Mouse (Mus musculus) heart, embryonic 10.5 days (tissue): Measurements from ENCODE around the gene Camkk2. TPM values are rescaled to one million over a fixed set of nuclear protein-coding genes. Genes with fewer than 3 reads are reported as not detected.

ENCODE experiments used
- DNase-seq: peaks from one replicate; pipeline ENCODE4 v3.0.0-alpha.2; 2017; ENCODE audit warnings: low spot score
- H3K27ac ChIP-seq: fragments of 300-500 bp; sonication (generic); 2 replicates; pipeline ENCODE4 v1.5.1; 2016; ENCODE audit warnings: mild to moderate bottlenecking
- H3K27me3 ChIP-seq: fragments of 300-500 bp; sonication (generic); 2 replicates; pipeline ENCODE4 v1.6.1; 2016; ENCODE audit warnings: mild to moderate bottlenecking; ENCODE audit not compliant: poor library complexity, insufficient read depth, severe bottlenecking
- H3K36me3 ChIP-seq: fragments of 300-500 bp; sonication (generic); 2 replicates; pipeline ENCODE4 v1.6.1; 2016; ENCODE audit warnings: mild to moderate bottlenecking, moderate library complexity
- H3K4me1 ChIP-seq: fragments of 300-500 bp; sonication (generic); 2 replicates; pipeline ENCODE4 v1.6.1; 2016; ENCODE audit warnings: mild to moderate bottlenecking
- H3K4me3 ChIP-seq: fragments of 300-500 bp; sonication (generic); 2 replicates; pipeline ENCODE4 v1.5.1; 2016; ENCODE audit warnings: mild to moderate bottlenecking, moderate library complexity
- H3K9me3 ChIP-seq: fragments of 300-500 bp; sonication (generic); 2 replicates; pipeline ENCODE4 v1.6.1; 2016; ENCODE audit warnings: mild to moderate bottlenecking, moderate library complexity
- WGBS: fragments of 180-500 bp; shearing (Covaris S2); methylation state at CpG from one replicate; pipeline ENCODE4 v1.1.7; 2016; 5-methylcytosine and 5-hydroxymethylcytosine counted together
- polyA plus RNA-seq: library from polyadenylated mRNA; unstranded; fragments of >200 nt; fragmentation: Nextera tagmentation; extraction: Ambion mirVana; gene quantifications from 2 replicates; pipeline ENCODE4 v1.2.1, GENCODE M21; 2016

The Camkk2 gene
- polyA plus RNA-seq, 1 experiment from 2014 or later = 21.3 TPM

- H3K4me1 ChIP-seq = peaks cover 30% of the 10 kb centered on the region
- H3K36me3 ChIP-seq = peaks cover 13% of the 10 kb centered on the region
- H3K27me3 ChIP-seq = no peaks in the 10 kb centered on the region
- no peak overlapping the region for H3K4me3 ChIP-seq
- WGBS = 36% methylated on average over 2 of the region's 2 CpGs
- no peaks in the 10 kb centered on the region for H3K9me3 ChIP-seq
- DNase-seq = no peak
- H3K27ac ChIP-seq = no peak overlapping the region
These were observed 1.9 kb downstream of the Camkk2 start for GRCm38 (mm10) chr5:122777322-122777721.

GRCm38 (mm10) chr5:122775646-122776286 lies 3.4 kb downstream of the Camkk2 start:
- 68% methylated on average over 14 of the region's 14 CpGs for WGBS

GRCm38 (mm10) chr5:122774743-122775611 lies 4.2 kb downstream of the Camkk2 start:
- DNase-seq = peak; percentile 90
- H3K27ac ChIP-seq = peak overlapping the region; percentile 56
- H3K27me3 ChIP-seq = no peaks in the 10 kb centered on the region
- 52% methylated on average over 28 of the region's 28 CpGs for WGBS
- peak overlapping the region; percentile 16; the same call in 1 of the 2 replicates for H3K4me3 ChIP-seq
- no peaks in the 10 kb centered on the region for H3K9me3 ChIP-seq
- peaks cover 15% of the 10 kb centered on the region for H3K36me3 ChIP-seq
- H3K4me1 ChIP-seq = peaks cover 38% of the 10 kb centered on the region

More at GRCm38 (mm10) chr5:122775646-122776286, 3.4 kb downstream of the Camkk2 start:
- Histone ChIP-seq H3K27me3 (no peaks in the 10 kb centered on the region), H3K36me3 (peaks cover 15% of the 10 kb centered on the region), H3K9me3 (no peaks in the 10 kb centered on the region), H3K27ac (peak overlapping the region; percentile 56), H3K4me1 (peaks cover 33% of the 10 kb centered on the region), H3K4me3 (no peak overlapping the region)
- no peak for DNase-seq

GRCm38 (mm10) chr5:122773756-122774155 lies 5.5 kb downstream of the Camkk2 start:
- peaks cover 31% of the 10 kb centered on the region for H3K4me1 ChIP-seq
- DNase-seq = no peak
- H3K27ac ChIP-seq = no peak overlapping the region
- H3K9me3 ChIP-seq = no peaks in the 10 kb centered on the region
- H3K4me3 ChIP-seq = no peak overlapping the region
- no peaks in the 10 kb centered on the region for H3K27me3 ChIP-seq
- peaks cover 15% of the 10 kb centered on the region for H3K36me3 ChIP-seq
- WGBS = 85% methylated on average over 11 of the region's 11 CpGs

DNA sequence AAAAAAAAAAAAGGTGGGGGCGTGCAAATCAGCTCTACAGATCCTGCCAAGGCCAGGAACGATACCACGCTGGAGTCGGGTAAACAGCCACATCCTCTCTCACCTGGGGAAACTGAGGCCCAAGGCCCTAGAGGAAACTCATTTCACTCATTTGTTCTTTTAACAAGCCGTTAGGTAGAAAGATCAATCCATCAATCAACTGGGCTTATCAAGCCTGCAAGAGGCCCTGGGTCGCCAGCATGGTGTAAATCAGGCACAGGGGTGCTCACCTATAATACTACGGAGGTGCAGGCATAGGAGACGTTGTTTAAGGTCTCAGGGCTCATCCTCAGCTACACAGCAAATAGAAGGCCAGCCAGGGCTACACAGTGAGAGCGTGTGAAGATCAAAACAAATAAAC lies 7.8 kb downstream of the Camkk2 start:
- no peak for DNase-seq
- Histone ChIP-seq H3K27ac (no peak overlapping the region), H3K9me3 (no peaks in the 10 kb centered on the region), H3K4me3 (no peak overlapping the region), H3K36me3 (peaks cover 15% of the 10 kb centered on the region), H3K4me1 (peaks cover 24% of the 10 kb centered on the region), H3K27me3 (no peaks in the 10 kb centered on the region)
- 75% methylated on average over 9 of the region's 9 CpGs for WGBS

- no peak overlapping the region for H3K4me3 ChIP-seq
- H3K4me1 ChIP-seq = peaks cover 22% of the 10 kb centered on the region
- no peak for DNase-seq
- H3K27ac ChIP-seq = peak overlapping the region; percentile 77
- no peaks in the 10 kb centered on the region for H3K9me3 ChIP-seq
- 62% methylated on average over 10 of the region's 10 CpGs for WGBS
- peaks cover 15% of the 10 kb centered on the region for H3K36me3 ChIP-seq
- H3K27me3 ChIP-seq = no peaks in the 10 kb centered on the region
These were observed 8.4 kb downstream of the Camkk2 start for GRCm38 (mm10) chr5:122770806-122771261.

- no peak for DNase-seq
- Histone ChIP-seq H3K27ac (peak overlapping the region; percentile 77), H3K4me3 (no peak overlapping the region), H3K27me3 (no peaks in the 10 kb centered on the region), H3K9me3 (no peaks in the 10 kb centered on the region), H3K4me1 (peaks cover 17% of the 10 kb centered on the region), H3K36me3 (peaks cover 15% of the 10 kb centered on the region)
- 57% methylated on average over 7 of the region's 7 CpGs for WGBS
These were observed 8.9 kb downstream of the Camkk2 start for GRCm38 (mm10) chr5:122770304-122770703.

- H3K36me3 ChIP-seq = peaks cover 15% of the 10 kb centered on the region
- 77% methylated on average over 15 of the region's 15 CpGs for WGBS
- peaks cover 9% of the 10 kb centered on the region for H3K4me1 ChIP-seq
- H3K27ac ChIP-seq = no peak overlapping the region
- no peak overlapping the region for H3K4me3 ChIP-seq
- no peaks in the 10 kb centered on the region for H3K9me3 ChIP-seq
- no peak for DNase-seq
- H3K27me3 ChIP-seq = no peaks in the 10 kb centered on the region
These were observed 10.1 kb downstream of the Camkk2 start for GRCm38 (mm10) chr5:122769101-122769568.

GRCm38 (mm10) chr5:122767283-122767682 lies 11.9 kb downstream of the Camkk2 start:
- Histone ChIP-seq H3K27me3 (no peaks in the 10 kb centered on the region), H3K9me3 (no peaks in the 10 kb centered on the region), H3K4me3 (no peak overlapping the region), H3K27ac (no peak overlapping the region), H3K4me1 (peaks cover 28% of the 10 kb centered on the region), H3K36me3 (peaks cover 2% of the 10 kb centered on the region)
- 92% methylated on average over 11 of the region's 11 CpGs for WGBS
- DNase-seq = no peak

- peaks cover 29% of the 10 kb centered on the region for H3K4me1 ChIP-seq
- H3K27me3 ChIP-seq = no peaks in the 10 kb centered on the region
- WGBS = 45% methylated on average over 10 of the region's 10 CpGs
- H3K9me3 ChIP-seq = no peaks in the 10 kb centered on the region
- H3K27ac ChIP-seq = peak overlapping the region; percentile 72
- DNase-seq = no peak
- H3K4me3 ChIP-seq = peak overlapping the region; percentile 23; the same call in 1 of the 2 replicates
- H3K36me3 ChIP-seq = no peaks in the 10 kb centered on the region; the same call in 1 of the 2 replicates
These were observed 15.2 kb downstream of the Camkk2 start for GRCm38 (mm10) chr5:122764032-122764464.

- H3K36me3 ChIP-seq = peaks cover 3% of the 10 kb centered on the region
- H3K9me3 ChIP-seq = no peaks in the 10 kb centered on the region
- DNase-seq = no peak
- WGBS = 67% methylated on average over 29 of the region's 29 CpGs
- no peaks in the 10 kb centered on the region for H3K27me3 ChIP-seq
- peaks cover 29% of the 10 kb centered on the region for H3K4me1 ChIP-seq
- H3K4me3 ChIP-seq = peak overlapping the region; percentile 23; the same call in 1 of the 2 replicates
- H3K27ac ChIP-seq = peak overlapping the region; percentile 72
These were observed 15.8 kb downstream of the Camkk2 start for GRCm38 (mm10) chr5:122763271-122764031.

GRCm38 (mm10) chr5:122756680-122757079 lies 22.5 kb downstream of the Camkk2 start:
- Histone ChIP-seq H3K36me3 (peaks cover 41% of the 10 kb centered on the region), H3K9me3 (no peaks in the 10 kb centered on the region)

More at GRCm38 (mm10) chr5:122756680-122757079, 22.5 kb downstream of the Camkk2 start:
- Histone ChIP-seq H3K27ac (no peak overlapping the region), H3K4me3 (no peak overlapping the region), H3K4me1 (peaks cover 9% of the 10 kb centered on the region), H3K27me3 (no peaks in the 10 kb centered on the region)
- DNase-seq = no peak
- 94% methylated on average over 7 of the region's 7 CpGs for WGBS
